Mouse (Mus musculus) naive thymus-derived CD4-positive, alpha-beta T cell, adult 2 months (primary cell): ENCODE measurements at regions not wholly inside any gene's neighbourhood (a gene's known extent, or its start where the extent isn't known, plus 50 kb on each side); places are given as distances from the start of the nearest gene placed in this dataset.

ENCODE experiments used
- DNase-seq: peaks from one replicate; pipeline ENCODE4 v3.0.0-alpha.2; 2011; ENCODE audit warnings: low read depth

DNA sequence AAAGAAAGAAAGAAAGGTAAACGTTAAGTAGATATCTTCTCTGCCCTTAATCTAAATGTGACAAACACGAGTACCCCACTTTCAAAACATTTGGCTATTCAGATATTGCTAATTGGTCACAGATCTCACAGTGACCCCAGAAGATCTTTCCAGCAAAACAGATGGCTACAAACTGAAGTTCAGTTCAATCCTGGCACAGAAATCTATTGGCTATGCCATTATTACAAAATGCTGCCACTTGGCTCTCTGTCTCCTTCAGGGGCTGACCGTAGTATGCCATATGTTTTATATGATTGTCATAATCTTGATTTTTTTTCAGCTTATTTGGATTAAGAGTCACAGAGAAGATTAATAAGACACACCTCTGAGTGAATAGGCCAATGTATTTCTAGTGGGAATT is 873.2 kb downstream of the Slc22a22 start:
- no peak for DNase-seq

DNA sequence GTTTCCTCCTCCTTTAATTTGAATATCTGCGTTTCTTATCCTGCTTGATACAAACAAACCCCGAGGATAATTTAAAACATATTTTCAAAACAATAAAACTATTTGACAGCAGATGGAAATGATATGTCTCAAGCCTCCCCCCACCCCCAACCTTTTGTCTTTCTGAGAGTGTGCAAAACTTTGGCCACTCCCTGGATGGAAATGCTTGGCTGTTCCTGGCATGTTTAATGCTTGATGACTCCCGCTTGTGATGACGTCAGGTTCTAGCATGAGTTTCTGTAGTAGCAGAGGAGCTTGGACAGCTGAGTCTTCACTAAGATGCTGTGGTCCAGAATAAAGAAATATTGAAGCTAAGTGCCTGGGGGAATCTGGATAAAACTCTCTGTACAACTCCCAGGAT is 884.8 kb downstream of the Slc22a22 start:
- no peak for DNase-seq

GRCm38 (mm10) chr15:56580745-56581515 is 896.5 kb downstream of the Slc22a22 start:
- DNase-seq, result no peak

- DNase-seq, result no peak
Measured at GRCm38 (mm10) chr15:56563192-56563591, 914.2 kb downstream of the Slc22a22 start.

DNA sequence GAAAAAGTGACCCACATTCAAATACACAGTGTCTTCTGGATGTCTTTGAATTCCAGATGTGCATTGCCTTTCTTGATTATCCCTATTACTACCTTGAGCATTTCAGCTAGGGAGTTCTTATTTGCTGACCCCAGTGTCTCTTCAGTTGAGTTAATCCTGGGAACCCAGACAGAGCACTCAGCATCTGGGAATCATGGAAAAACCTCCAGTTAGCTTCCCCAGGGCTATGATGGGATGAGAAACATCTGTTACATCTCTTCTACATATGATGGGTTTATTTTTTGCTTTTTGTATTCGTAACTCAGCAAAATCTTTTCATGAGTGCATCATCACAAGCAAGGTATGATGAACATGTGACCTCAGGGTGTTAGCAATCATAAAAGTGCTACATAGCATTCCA is 914.6 kb downstream of the Slc22a22 start:
- DNase-seq, result no peak

DNA sequence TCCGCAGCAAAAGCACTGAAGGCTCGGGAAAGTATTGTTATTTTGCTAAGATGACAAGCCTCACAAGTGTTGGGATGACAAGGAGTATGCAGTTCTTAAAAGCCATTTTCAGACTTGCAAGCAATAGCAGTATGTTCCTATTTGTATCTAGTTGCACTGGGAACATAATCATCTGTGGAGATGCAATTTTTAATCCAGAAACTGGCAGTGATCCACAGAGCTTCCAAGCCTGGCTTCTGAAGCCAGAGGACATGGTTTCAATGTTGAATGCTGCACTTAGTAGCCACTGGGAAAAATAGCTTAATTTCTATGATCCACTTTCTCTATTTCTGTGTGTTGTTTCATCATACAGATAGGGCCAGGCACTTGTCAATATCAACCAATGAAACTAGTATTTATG is 915.3 kb downstream of the Slc22a22 start:
- DNase-seq, result no peak

DNA sequence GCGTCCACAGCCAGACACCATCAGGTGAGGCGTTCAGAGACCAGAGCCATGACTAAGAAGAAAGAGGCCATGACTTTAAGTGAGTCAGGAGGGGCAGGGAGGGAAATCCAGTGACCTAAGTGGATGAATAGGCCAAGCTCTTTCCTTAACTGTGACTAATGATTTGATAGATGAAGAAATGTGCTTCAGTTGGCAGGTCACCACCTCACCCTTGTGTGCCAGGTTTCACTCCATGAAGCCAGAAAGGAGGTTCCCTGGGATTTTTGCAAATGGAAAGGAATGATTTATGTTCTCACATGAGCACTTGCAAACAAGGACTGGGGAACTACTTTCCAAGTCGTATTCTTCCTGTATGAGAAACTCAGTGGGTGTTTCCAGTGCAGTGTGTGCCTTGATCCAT is 923.0 kb downstream of the Slc22a22 start:
- no peak for DNase-seq

- no peak for DNase-seq
Measured at GRCm38 (mm10) chr15:56553851-56554250, 923.6 kb downstream of the Slc22a22 start.

- no peak for DNase-seq
Measured at GRCm38 (mm10) chr15:56531529-56531928, 945.9 kb downstream of the Slc22a22 start.

GRCm38 (mm10) chr15:56518379-56518778 is 959.0 kb downstream of the Slc22a22 start:
- no peak for DNase-seq

DNA sequence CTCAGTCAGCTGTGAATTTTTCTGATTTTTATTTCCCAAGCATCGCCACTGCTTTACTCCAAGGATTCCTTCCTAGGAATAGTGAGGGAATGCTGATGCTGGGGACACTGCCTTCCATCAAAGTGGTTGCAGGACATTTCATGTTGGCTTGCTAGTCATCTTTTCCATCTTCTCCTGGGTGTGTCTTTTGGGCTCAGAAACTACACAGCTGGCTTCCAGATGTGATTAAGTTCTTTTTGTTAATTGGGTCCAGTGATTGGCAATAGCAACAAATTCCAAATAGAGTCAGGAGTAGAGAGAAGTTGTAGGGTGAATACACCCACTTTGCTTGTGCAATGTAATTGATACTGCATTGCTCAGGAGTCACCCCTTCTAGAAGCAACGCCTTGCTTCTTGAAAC is 961.3 kb downstream of the Slc22a22 start:
- no peak for DNase-seq

- DNase-seq, result no peak
Measured at GRCm38 (mm10) chr15:56498774-56499173, 978.7 kb downstream of the Slc22a22 start.

DNA sequence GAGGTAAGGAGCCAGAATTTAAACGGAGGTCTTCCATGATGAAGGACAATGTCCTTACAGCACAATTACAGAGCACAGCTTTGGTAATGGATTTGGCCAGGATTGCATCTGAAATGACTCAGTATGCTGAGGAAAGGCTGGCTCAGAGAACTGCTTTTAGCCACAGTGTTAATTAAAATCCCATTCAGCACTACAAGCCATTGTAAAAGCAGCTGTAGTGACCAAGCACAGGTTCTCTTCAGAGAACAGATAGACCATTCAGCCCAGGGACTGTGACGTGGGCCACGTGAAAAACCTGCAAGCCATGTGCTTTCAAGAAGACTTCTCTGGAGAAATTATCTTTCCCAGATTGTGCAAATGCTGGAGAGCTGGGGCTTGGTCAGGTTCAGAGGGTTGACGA is 979.7 kb downstream of the Slc22a22 start:
- no peak for DNase-seq

DNA sequence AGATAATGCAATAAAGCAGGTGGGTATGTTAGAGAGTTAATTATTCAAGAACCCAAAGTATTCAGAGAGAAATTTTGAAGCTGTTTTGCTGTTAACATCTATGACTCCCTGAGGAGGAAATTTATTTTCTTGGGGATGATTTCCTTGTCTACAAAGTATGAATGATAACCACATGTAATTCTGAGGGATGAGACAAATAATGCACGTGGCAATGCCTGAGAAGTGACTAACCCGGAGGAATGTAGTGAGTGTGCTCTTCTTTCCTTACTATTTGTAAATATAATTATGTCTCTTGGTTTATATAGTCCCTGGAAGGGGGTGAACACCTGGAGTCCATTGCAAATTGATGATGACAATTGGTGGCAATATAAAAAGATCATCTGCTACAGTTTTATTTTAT is 981.1 kb downstream of the Slc22a22 start:
- DNase-seq, result no peak

DNA sequence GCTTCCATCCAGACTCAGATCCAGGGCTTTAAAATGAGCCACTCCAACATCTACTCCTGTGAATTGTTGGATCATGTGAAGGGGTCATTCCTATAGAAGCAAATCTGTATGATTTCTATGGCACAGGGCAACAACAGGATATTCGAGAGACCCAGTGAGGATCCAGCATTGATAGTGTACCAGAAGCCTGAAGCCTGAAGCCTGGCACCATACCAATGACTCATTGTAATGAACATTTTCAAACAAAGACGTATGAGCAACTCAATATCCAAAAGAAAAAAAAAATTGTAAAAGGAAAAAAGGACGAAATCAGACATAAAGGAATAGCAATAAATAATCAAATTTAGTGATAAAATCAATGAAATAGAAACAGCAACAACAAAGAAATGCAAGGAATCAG is 991.5 kb downstream of the Slc22a22 start:
- DNase-seq, result no peak

DNA sequence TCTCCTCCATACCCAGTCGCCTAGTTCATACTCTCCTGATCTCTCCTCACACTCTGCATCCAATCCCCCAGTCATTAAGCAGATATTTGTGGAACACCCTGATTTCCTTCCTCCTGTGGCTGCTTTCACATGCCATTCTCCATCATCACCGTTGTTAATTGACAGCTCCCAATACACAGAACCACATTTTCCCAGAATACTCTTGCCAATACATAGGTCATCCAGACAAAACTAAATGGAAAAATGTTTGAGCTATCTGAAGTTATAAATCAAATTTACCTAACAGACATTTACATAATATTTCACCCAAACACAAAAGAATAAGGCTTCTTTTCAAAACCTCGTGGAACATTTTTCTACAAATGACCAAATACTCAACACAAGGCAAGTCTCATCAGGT is 992.7 kb downstream of the Slc22a22 start:
- DNase-seq, result no peak

DNA sequence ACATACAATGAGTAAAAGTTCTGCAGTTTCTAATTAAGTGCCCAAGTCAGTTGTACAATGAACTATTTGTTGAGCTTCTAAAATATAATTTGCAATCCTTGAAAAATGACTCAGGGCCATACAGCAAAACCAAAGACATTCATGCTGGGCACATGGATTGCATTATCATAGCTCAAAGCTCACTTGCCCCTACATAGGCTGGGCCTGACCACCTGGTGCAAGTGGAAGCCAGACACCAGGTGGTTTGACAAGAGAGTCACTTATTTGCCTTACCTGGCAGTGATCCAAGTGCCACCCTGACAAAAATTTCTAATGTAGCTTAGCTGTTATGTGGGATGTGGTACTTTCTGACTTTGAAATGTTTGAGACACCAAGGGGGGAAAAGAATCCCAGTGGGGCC is 997.7 kb downstream of the Slc22a22 start:
- no peak for DNase-seq

DNA sequence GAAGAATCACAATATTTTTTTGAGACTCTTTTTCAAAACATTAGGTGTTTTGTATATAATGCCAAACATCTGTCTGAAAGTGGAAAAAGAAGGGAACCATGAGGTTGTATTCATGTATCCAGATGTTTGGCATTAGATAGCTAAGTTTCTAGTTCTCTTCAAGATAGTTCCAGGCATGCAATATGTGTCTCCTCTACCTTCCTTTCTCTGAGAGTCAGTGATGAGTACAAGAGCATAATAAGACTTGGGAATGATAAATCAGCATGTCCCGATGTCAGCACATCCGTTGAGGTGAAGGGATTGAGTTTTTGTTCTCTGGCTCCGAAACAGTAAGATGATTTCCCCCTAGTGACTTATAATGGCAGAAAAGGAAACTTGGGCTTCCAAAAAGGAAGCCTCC is 998.4 kb downstream of the Slc22a22 start:
- no peak for DNase-seq

GRCm38 (mm10) chr15:56473679-56474078 is 1003.7 kb downstream of the Slc22a22 start:
- no peak for DNase-seq

- no peak for DNase-seq
Measured at GRCm38 (mm10) chr15:56451881-56452280, 1025.5 kb downstream of the Slc22a22 start.

- no peak for DNase-seq
Measured at GRCm38 (mm10) chr15:56448015-56448645, 1029.3 kb downstream of the Slc22a22 start.

- DNase-seq, result no peak
Measured at GRCm38 (mm10) chr15:56440171-56440570, 1037.3 kb downstream of the Slc22a22 start.

- no peak for DNase-seq
Measured at GRCm38 (mm10) chr15:56438370-56438769, 1039.1 kb downstream of the Slc22a22 start.

- DNase-seq, result no peak
Measured at GRCm38 (mm10) chr15:56436131-56436530, 1041.3 kb downstream of the Slc22a22 start.
